Mouse (Mus musculus): ENCODE measurements around the gene Axdnd1.

DNA sequence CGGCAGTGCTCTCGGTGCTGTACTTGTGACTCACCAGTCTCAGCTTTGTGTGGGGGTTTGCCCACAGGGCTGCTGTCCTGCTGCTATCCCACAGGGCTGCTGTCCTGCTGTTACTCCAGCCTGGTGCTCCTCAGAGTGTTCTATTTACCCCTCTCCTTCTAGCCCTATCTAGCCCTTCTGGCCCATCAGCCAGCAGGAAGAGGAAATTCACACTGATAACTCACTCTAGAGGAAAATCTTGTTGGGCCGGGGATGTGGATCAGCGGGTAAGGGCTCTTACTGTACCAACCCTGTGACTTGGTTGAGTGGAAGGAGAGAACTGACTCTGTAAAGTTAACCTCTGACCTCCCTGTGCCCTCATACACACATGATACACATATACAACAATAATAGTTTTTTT is 27.8 kb downstream of the Axdnd1 start:
- TF ChIP-seq POLR2A (IDR thresholded peaks at IDR 0.05; ENCODE audit: borderline replicate concordance, extremely low read depth, insufficient read depth, insufficient read length, poor library complexity, severe bottlenecking) (no peak), CTCF (IDR thresholded peaks at IDR 0.05; ENCODE audit: borderline replicate concordance, extremely low read depth, insufficient read depth, insufficient read length) (no peak)
